Mouse (Mus musculus) heart, postnatal 14 days (tissue): ENCODE data around the gene Shroom3. TPM values are rescaled to one million over a fixed set of nuclear protein-coding genes. Genes with fewer than 3 reads are reported as not detected.
"Not testable (repeated sequence)": the region's sequence is repeated elsewhere in the genome, so short reads cannot be mapped to it uniquely, and the experiment has no call there.

Experiments
- DNase-seq, 2 experiments: peaks; one replicate each; pipeline ENCODE4 v3.0.0; 2021 to 2022
- intact Hi-C: fragments of 180-260 bp; cut with DNase I; formaldehyde crosslinking; loops from one replicate; pipeline ENCODE4 v1.15.1; 2025
- total RNA-seq, 2 experiments: library from RNA; stranded (reverse); gene quantifications; 2 replicates each; pipeline ENCODE4 v1.2.3; 2021

Shroom3 gene
- total RNA-seq, 2 experiments from 2014 or later = 33.4 to 37.7 TPM

GRCm38 (mm10) chr5:92918170-92918569, 234.9 kb downstream of the Shroom3 start:
- intact Hi-C loops = no loop called here

GRCm38 (mm10) chr5:92918866-92919265, 235.6 kb downstream of the Shroom3 start:
- DNase-seq = no peak

More at GRCm38 (mm10) chr5:92918170-92918569, 234.9 kb downstream of the Shroom3 start:
- no peak for DNase-seq

DNA sequence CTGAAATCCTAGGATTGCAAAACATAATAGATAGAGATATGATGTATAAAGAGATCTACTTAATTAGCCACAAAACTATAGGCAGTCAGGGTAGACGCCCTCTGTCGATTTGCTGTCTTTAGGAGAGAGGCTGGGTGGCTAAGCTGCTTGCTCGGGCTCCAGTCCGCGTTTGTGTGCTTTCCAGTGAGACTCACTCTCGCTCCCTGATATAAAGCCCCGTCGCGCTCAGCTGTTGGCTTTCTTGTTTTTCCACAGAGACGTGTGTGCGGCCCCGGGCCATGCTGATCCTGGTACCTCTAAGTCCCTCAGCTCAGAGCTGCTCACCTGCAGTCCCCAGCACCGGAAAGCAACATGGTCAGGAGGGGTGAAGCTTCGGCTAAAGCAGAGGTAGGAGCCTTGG, 236.2 kb downstream of the Shroom3 start:
- DNase-seq = no peak
- intact Hi-C loops = no loop called here

More at GRCm38 (mm10) chr5:92918866-92919265, 235.6 kb downstream of the Shroom3 start:
- intact Hi-C loops = no loop called here

DNA sequence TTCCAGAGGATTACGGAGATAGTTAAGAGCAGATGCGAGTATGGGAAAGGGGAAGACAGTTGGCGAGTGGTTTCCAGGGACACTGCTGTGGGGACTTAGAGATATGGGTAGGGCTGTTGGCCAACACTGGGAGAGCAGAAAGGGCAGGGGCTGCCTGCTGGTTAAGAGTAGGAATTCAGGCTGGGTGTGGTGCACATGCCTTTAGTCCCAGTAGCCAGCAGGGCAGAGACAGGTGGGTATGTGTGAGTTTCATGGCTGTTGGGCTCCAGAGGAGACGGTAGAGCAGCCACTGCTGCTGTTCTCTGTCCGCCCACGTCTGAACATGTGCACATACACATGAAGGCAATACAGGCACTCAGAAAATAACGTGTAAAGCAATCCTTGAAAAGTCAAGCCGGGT, 237.7 kb downstream of the Shroom3 start:
- intact Hi-C loops = no loop called here
- DNase-seq = no peak

DNA sequence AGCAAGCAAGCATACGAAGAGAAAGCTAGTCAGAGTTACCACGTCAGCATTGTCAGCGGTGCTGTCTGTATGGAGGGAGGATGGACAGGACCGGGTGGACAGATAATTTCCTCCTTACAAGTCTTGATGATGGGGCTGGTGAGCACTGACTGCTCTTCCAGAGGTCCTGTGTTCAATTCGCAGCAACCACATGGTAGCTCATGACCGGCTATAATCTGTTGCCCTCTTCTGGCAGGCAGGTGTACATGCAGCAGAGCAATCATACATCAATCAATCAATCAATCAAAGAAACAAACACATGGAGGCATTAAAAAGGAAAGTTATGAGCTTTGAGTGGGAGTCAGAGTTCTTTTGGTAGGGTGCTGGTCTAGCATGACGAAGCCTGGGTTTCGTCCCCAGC, 238.5 kb downstream of the Shroom3 start:
- intact Hi-C loops = no loop called here
- no peak for DNase-seq

GRCm38 (mm10) chr5:92922981-92923380, 239.7 kb downstream of the Shroom3 start:
- intact Hi-C loops, DNase-seq: not testable (repeated sequence)

- intact Hi-C loops = no loop called here
Observed at GRCm38 (mm10) chr5:92924851-92925477, 241.7 kb downstream of the Shroom3 start.

GRCm38 (mm10) chr5:92927667-92928066, 244.4 kb downstream of the Shroom3 start:
- DNase-seq = no peak
- intact Hi-C loops = loop anchor here (2.0 kb wide), 1 partner anchor 25 kb away; no protein-coding TSS in a partner anchor

More at GRCm38 (mm10) chr5:92924851-92925477, 241.7 kb downstream of the Shroom3 start:
- peak; percentile 39 to 57 for DNase-seq

- DNase-seq = no peak
- intact Hi-C loops = no loop called here
Observed at GRCm38 (mm10) chr5:92930557-92930956, 247.3 kb downstream of the Shroom3 start.

GRCm38 (mm10) chr5:92931298-92931697, 248.1 kb downstream of the Shroom3 start:
- DNase-seq = no peak
- intact Hi-C loops = no loop called here

DNA sequence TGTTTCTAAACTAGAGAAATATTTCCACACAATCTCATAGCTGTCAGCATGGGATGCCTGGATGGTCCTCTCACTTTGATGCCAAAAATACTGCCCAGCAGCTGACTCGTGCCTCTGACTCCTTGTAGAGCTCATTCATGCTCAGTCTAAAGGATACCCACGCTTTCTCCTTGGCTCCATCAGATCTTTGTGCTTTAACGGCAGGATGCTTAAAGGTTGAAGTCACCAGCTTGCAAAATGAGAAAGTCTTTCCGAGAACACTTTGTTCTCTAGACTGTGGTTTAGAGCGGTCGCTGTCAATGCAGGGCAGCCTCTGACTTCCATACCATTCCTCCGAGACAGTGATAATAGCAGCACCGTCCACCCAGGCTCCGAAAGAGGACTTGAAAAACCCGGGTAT, 249.8 kb downstream of the Shroom3 start:
- DNase-seq = no peak
- intact Hi-C loops = no loop called here

DNA sequence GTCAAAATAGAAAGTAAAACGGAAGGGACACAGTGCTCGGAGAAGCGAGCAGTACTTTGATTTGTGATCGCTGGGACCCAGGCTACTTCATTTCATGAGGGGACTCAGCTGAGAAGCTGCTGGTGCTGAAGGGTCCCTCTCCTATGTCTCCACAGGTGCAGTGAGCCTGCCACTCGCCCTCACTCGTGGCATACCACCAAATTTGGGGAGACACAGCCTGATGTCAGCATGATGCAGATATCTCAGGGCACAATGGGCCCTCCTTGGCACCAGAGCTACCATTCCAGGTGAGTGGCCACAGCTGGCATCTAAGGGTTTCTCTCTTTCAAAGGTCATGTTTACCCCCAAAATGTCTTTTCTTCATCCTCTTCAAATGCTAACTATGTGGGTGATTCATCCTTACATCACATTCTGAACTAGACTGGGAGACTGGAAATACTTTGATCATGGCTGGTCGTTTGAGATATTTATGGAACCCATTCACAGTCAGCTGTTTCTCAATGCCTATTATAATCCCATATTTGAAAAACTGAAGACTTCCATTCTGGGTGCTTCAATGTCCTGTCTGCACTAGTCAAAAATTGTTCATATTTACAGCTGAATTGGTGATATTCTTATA, 250.5 kb downstream of the Shroom3 start:
- intact Hi-C loops = no loop called here
- no peak for DNase-seq

DNA sequence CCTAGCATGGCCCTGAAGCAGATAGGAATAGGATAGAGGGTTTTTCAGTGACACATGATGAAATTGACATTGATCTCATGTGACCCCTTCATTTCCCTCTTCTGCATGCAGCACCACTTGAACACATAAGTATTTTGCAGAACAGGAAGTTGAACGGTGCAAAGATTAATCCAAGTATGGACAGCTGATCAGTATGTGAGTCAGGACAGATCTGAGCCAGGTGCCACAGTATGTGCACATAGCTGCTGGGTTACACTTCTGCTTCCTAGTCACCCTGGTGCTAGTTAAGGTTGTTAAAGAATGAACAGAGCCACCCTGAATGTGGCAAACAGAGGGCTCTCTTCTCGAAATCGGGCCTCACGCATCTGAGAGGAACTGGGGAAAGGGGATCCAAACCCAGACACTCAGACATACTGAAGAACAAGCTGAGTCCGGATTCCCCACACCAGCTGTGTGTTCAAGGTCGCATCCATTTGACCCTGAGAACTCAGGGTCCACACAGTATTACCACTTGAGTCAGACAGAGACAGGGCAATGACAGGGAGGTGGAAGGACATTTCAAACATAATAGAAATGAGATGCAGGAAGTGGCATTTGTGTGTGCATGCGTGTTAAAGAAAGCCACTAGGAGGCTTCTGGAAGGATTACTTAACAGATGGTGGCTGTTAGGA, 251.2 kb downstream of the Shroom3 start:
- intact Hi-C loops = no loop called here

GRCm38 (mm10) chr5:92935883-92936282, 252.6 kb downstream of the Shroom3 start:
- intact Hi-C loops = no loop called here
- DNase-seq = no peak

More for the DNA sequence above, 251.2 kb downstream of the Shroom3 start:
- no peak for DNase-seq

- no peak for DNase-seq
- intact Hi-C loops = no loop called here
Observed at GRCm38 (mm10) chr5:92937701-92938100, 254.5 kb downstream of the Shroom3 start.

GRCm38 (mm10) chr5:92939246-92939995, 256.2 kb downstream of the Shroom3 start:
- no peak for DNase-seq
- intact Hi-C loops = no loop called here

- intact Hi-C loops = no loop called here
- DNase-seq = no peak
Observed at GRCm38 (mm10) chr5:92942166-92942565, 258.9 kb downstream of the Shroom3 start.

GRCm38 (mm10) chr5:92942577-92942976, 259.3 kb downstream of the Shroom3 start:
- intact Hi-C loops = no loop called here
- no peak for DNase-seq

DNA sequence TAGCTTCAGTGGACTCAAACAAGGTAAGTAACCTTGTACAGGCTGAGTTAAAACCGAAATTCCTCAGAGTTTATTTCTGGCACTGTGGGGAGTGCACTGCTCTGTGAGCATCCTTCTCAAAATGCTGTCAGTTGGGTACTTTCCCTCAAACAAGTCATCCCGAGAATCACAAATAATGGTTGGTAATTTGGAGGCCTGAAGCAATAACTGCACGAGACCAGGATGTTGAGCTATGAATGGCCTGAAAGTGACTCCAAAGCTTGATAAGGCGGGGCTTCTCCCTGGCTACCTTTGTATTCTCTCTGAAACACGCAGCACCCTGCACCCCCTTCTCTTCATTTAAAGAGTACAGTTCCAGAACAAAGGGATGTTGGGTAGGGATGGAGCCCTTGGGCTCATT, 261.6 kb downstream of the Shroom3 start:
- intact Hi-C loops = no loop called here
- no peak for DNase-seq

DNA sequence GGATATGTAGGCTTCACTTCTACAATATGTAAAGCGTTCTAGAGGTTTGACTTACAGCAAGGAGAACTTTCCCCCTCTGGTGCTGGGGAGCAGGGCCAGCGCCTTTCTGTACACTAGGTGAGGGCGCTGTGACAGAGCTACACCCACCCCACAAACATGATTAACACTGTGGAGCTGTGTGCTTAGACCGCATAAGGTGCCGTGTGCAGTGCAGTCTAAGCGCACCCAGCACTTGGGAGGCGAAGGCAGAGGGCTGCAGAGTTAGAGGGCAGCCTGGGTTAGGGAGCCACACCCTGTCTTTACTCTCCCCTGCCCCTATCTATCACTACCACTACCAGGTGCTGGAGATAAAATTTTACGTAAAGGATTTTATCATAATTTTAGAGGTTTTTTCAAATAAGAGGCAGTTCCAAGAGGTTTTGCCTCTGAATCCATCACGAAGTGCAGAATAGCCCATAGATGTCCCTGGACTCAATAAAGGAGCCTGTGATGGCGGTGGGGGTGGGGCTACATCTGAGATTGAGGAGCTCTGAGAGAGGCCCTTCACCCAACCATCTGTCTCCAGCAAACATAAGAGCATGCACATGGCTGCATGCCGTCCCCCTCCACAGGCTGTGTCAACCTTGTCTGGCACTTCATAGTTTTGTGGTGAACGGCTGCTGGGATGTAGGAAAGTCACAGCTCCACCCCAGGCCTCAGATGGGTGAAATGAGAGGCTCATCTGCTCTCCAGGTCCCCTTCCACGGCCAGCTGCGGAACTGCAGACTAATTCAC, 265.9 kb downstream of the Shroom3 start:
- DNase-seq = no peak
- intact Hi-C loops = no loop called here
